Mouse (Mus musculus): ENCODE results near the gene Gpr137. TPM values are rescaled to one million over a fixed set of nuclear protein-coding genes. Genes with fewer than 3 reads are reported as not detected.

Gpr137 gene
- polyA plus RNA-seq, 1 experiment from 2014 or later = 26.9 TPM

DNA sequence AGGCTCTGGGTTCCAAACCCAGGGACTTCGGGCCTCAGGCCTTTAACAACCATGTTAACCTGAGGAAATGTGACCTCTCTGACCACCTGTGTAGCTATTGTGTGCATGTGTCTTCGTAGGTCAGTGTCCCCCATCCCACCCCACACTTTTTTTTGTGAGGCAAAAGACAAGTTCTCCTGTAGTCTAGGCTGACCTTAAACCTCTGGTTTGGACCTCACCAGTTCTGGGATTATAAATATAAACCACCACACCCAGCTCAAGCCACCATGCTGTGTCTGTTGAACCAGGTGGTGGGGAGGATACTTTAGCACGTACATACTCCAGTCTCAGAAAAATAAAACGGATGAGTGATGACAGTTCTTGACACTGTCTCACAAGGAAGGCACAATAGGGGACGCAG is 7.7 kb upstream of the Gpr137 start:
- peak overlapping the region; percentile 70 for H3K4me3 ChIP-seq
- no peaks in the 10 kb centered on the region for H3K27me3 ChIP-seq (replicated peaks; ENCODE audit: low read depth, poor library complexity, severe bottlenecking)
- H3K36me3 ChIP-seq (replicated peaks) = peaks cover 36% of the 10 kb centered on the region
- H3K4me1 ChIP-seq = peaks cover 32% of the 10 kb centered on the region
- WGBS = 65% methylated on average over 5 of the region's 5 CpGs
- H3K9me3 ChIP-seq = no peaks in the 10 kb centered on the region
- peak overlapping the region; percentile 93 for H3K27ac ChIP-seq (replicated peaks)
- DNase-seq (ENCODE audit: low spot score) = no peak

DNA sequence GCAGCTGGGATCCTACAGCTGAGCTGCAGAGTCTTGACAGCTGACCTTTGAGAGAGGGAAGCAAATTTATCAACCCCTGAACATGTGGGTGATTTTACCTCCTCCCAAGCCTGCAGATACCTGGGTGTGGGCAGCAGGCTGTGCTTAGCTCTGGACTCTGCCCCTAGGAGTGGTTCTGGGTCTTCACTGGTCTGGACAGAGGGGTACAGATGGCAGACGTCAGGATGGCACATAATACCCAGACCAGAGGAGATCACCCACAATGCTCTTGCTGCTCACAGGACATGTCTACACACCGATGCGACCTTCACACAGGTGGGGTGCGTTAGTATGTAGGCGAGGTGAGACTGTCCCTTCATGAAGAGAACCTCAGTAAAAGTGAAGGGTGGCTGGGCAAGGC is 7.3 kb upstream of the Gpr137 start:
- peaks cover 35% of the 10 kb centered on the region for H3K36me3 ChIP-seq (replicated peaks)
- H3K27ac ChIP-seq (replicated peaks) = peak overlapping the region; percentile 93
- H3K4me1 ChIP-seq = peaks cover 32% of the 10 kb centered on the region
- DNase-seq (ENCODE audit: low spot score) = no peak
- H3K27me3 ChIP-seq (replicated peaks; ENCODE audit: low read depth, poor library complexity, severe bottlenecking) = no peaks in the 10 kb centered on the region
- peak overlapping the region; percentile 70 for H3K4me3 ChIP-seq
- no peaks in the 10 kb centered on the region for H3K9me3 ChIP-seq
- 92% methylated on average over 5 of the region's 5 CpGs for WGBS

DNA sequence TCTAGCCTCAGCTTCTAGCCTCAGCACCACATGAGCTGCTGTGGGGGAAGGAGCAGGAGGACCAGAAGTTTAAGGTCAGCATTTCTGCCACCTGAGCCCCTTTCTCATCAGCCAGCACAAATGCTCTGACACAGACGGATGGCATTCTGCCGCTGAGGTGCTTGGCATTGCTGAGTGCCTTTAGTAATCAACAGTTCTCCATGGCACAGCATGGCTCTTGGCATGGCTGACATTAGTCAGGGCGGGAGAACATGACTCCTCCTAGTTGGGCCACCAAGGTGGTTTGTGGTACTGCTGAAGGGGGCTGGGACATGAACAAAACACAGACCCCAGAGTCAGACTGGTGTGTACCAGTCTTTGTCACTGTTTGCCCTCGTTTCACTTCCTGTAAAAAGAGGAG is 5.9 kb upstream of the Gpr137 start:
- Histone ChIP-seq H3K4me3 (no peak overlapping the region), H3K27me3 (replicated peaks; ENCODE audit: low read depth, poor library complexity, severe bottlenecking) (no peaks in the 10 kb centered on the region), H3K4me1 (peaks cover 32% of the 10 kb centered on the region), H3K9me3 (no peaks in the 10 kb centered on the region), H3K36me3 (replicated peaks) (peaks cover 24% of the 10 kb centered on the region), H3K27ac (replicated peaks) (no peak overlapping the region)
- 83% methylated on average over 4 of the region's 4 CpGs for WGBS
- DNase-seq (ENCODE audit: low spot score) = no peak

DNA sequence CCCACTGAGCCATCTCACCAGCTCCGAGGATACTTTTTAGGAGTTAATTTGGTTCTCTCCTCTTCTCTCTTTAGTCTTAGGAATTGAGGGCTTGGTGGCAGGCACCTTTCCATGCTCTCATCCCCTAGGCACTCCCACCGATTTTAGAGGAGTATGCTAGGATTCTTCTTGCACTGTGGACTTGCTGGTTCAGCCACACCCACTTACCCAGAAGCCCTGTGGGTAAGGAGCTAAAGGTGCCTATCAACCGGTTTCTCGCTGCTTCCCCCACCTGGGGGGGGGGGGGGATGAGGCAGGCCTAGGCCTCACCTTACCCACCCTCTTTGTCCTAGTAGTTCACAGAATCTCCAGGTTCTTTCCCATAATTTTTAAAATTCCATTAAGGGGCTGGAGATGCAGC is 5.5 kb upstream of the Gpr137 start:
- 50% methylated on average over 4 of the region's 4 CpGs for WGBS
- H3K27me3 ChIP-seq (replicated peaks; ENCODE audit: low read depth, poor library complexity, severe bottlenecking) = no peaks in the 10 kb centered on the region
- peaks cover 24% of the 10 kb centered on the region for H3K36me3 ChIP-seq (replicated peaks)
- no peak for DNase-seq (ENCODE audit: low spot score)
- no peak overlapping the region for H3K27ac ChIP-seq (replicated peaks)
- H3K4me1 ChIP-seq = peaks cover 32% of the 10 kb centered on the region
- no peaks in the 10 kb centered on the region for H3K9me3 ChIP-seq
- H3K4me3 ChIP-seq = no peak overlapping the region

DNA sequence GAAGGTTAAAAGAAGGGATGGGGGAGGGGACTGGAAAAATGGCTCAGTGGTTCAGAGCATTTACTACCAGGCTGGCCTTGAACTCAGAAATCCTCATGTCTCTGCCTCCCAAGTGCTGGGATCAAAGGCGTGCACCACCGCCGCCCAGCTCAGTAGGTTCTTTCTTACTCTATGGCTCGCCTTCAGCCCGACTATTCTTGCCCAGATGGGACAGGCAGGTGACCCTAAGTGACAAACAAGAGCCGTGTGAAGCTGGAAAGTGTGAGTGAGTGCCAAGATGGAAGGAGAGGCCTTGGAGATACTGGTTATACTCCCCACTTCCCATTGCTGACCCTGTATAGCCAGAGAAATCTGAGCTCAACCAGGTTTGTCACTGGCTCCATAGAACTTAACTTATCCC is 1.4 kb upstream of the Gpr137 start:
- no peak for DNase-seq (ENCODE audit: low spot score)
- H3K36me3 ChIP-seq (replicated peaks) = peaks cover 16% of the 10 kb centered on the region
- no peaks in the 10 kb centered on the region for H3K9me3 ChIP-seq
- peaks cover 12% of the 10 kb centered on the region; the same call in 1 of the 2 replicates for H3K27me3 ChIP-seq (replicated peaks; ENCODE audit: low read depth, poor library complexity, severe bottlenecking)
- 91% methylated on average over 6 of the region's 6 CpGs for WGBS
- no peak overlapping the region for H3K4me3 ChIP-seq
- H3K4me1 ChIP-seq = peaks cover 33% of the 10 kb centered on the region
- H3K27ac ChIP-seq (replicated peaks) = no peak overlapping the region

DNA sequence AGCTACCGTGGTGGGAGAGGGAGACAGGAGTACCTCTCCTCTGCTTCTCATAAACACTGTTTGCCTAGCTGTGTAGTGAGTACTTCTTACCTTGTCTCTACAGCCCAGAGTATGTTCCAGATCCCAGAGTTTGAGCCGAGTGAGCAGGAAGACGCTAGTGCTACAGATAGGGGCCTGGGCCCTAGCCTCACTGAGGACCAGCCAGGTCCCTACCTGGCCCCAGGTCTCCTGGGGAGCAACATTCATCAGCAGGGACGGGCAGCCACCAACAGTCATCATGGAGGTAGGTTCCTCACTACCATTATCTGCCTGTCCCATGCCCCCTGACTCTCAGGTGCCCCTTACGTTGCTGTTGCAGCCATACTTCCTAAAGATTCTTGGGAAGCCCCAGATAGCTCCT is 484 bp upstream of the Gpr137 start:
- H3K4me3 ChIP-seq = peak overlapping the region; percentile 93
- DNase-seq (ENCODE audit: low spot score) = no peak
- WGBS = 28% methylated on average over 5 of the region's 5 CpGs
- H3K36me3 ChIP-seq (replicated peaks) = peaks cover 16% of the 10 kb centered on the region
- no peaks in the 10 kb centered on the region for H3K9me3 ChIP-seq
- H3K4me1 ChIP-seq = peaks cover 33% of the 10 kb centered on the region
- peak overlapping the region; percentile 96 for H3K27ac ChIP-seq (replicated peaks)
- H3K27me3 ChIP-seq (replicated peaks; ENCODE audit: low read depth, poor library complexity, severe bottlenecking) = peaks cover 17% of the 10 kb centered on the region; the same call in 1 of the 2 replicates

DNA sequence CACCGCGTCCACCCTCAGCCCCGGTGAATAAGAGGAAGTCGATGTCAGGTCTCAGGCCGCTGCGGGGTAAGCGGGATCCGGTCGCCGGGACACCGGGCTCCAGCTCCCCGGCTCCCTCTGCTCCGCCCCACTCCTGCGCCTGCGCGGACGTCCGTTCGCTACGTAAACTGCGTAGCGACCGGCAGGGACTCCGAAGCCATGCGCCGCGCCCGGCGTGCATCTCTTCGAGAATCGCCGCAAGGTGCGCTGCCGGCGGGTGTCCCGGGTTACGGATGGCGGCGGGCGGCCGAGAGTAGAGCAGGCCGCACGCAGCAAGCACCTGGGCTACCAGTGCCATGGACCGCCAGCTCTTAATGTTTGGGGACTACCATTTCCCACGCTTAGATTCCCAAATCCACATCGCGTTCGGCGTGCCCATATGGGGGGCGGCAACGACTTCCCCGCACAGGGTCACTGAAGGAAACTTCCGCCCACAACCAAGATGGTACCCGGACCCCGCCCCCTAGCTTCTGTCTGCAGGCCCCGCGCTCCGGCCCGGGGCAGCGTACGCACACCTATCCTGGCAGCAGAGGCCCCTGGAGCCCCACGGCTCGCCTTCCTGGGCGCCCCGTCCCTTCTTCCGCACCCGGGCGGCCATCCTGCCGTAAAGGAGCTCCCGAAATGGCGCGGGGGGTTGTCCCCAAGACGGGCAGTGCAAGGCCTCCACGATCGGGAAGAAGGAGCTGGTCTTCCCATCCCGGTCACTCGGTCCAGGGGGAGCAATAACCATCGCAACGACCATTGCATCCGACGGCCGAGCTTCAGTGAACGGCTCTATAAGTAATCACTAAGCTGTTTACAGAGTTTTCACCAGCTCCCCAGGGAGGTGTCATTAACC is 670 bp downstream of the Gpr137 start, which contains the start of gene Bad:
TSS of gene Bad (plus strand) at position 490 of the 877 bp plus-strand sequence.
- peaks cover 17% of the 10 kb centered on the region; the same call in 1 of the 2 replicates for H3K27me3 ChIP-seq (replicated peaks; ENCODE audit: low read depth, poor library complexity, severe bottlenecking)
- no peaks in the 10 kb centered on the region for H3K9me3 ChIP-seq
- H3K36me3 ChIP-seq (replicated peaks) = peaks cover 16% of the 10 kb centered on the region
- DNase-seq (ENCODE audit: low spot score) = peak; percentile 95
- peak within 1 kb of the TSS; percentile 96 for H3K27ac ChIP-seq (replicated peaks)
- peak within 1 kb of the TSS; percentile 93 for H3K4me3 ChIP-seq
- WGBS = under 1% methylated on average over 83 of the region's 83 CpGs
- peaks cover 33% of the 10 kb centered on the region for H3K4me1 ChIP-seq

DNA sequence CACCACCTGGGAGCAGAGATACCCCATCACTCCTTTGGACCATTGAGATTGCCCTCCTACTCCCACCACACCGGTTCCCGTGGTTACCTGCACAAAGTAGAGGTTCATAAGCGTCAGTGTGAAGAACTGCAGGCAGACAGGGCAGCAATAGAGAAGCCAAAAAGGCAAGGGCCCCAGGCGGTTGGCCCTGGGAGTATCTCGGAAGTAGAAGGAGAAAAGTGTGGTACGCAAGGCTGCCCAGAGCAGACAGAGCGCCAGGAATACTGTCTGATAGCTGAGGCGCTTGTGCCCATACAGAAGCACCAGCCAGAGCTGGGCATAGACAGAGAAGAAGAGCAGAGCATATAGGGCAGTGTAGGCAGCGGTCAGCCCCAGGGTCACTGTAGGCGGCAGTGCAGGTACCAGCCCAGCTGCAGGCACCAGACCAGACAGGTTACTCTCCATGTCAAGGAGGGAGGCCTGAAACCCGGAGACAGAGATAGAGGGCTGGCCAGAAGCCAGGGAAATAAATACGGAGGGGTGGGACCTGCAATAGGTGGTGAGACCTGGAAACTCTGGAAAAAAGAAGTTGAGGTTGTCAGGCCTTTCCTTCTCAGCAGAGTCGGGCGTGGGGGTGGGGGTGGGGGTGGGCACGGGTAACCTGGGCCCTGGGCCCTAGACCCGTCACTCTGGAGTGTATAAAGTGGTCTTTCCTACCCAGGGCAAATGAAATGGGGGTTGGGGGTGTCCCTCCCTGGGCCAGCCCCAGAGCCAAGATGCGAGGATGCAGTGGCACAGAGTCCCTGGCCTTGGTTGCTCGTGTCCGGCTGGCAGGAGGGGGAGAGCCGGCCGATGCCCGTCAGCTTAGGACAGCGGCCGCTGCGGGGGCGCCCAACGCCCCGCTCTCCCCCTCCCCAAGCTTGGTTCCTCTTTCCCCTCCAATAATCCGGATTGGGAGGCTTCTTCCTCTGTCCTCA is 1.6 kb downstream of the Gpr137 start:
- H3K9me3 ChIP-seq = no peaks in the 10 kb centered on the region
- DNase-seq (ENCODE audit: low spot score) = no peak
- 21% methylated on average over 29 of the region's 29 CpGs for WGBS
- peak overlapping the region; percentile 96 for H3K27ac ChIP-seq (replicated peaks)
- peaks cover 25% of the 10 kb centered on the region for H3K27me3 ChIP-seq (replicated peaks; ENCODE audit: low read depth, poor library complexity, severe bottlenecking)
- H3K4me1 ChIP-seq = peaks cover 33% of the 10 kb centered on the region
- peaks cover 10% of the 10 kb centered on the region for H3K36me3 ChIP-seq (replicated peaks)
- peak overlapping the region; percentile 93 for H3K4me3 ChIP-seq

DNA sequence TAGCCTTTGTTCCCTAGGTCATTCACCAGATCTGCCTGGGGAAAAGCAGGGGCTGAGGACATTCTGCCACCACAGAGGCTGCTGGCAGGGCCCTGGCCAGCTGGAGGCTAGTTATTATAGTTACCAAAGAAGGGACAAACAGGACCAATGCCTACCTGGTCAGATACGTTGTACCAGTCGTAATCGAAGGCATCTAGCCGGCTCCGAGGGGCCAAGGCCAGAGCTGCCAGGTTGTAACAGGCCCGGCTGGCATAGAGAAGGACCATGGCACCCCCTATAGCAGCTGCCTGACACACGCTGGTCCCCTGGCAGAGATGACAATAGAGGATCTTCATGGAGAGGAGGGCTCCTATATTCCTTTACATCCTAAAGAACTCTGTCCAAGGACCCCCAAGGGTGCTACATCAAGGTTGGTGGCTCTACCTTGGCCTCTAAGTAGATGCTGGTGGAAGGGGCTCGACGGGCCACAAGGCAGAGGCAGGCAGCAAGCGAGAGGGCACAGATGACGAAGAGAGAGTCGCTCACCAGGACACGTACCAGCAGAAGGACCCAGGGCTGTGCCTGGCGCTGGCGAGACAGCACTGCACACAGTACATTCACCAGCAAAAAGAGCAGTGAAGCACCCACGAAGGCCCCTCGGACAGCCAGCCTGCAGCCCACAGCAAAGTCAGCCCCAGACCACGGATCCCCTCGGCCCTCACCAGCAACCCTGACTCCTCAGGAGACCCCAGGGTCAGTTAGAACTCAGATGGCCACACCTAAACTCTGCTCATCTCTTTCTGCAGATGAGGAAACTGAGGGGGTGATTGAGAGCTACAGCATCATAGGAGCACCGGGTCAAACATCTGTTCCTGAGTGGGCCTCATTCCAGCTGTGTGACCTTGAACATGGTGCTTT is 2.9 kb downstream of the Gpr137 start:
- Histone ChIP-seq H3K4me1 (peaks cover 34% of the 10 kb centered on the region), H3K27ac (replicated peaks) (no peak overlapping the region), H3K36me3 (replicated peaks) (no peaks in the 10 kb centered on the region), H3K27me3 (replicated peaks; ENCODE audit: low read depth, poor library complexity, severe bottlenecking) (peaks cover 38% of the 10 kb centered on the region), H3K4me3 (peak overlapping the region; percentile 93), H3K9me3 (no peaks in the 10 kb centered on the region)
- 88% methylated on average over 20 of the region's 20 CpGs for WGBS
- DNase-seq (ENCODE audit: low spot score) = no peak

DNA sequence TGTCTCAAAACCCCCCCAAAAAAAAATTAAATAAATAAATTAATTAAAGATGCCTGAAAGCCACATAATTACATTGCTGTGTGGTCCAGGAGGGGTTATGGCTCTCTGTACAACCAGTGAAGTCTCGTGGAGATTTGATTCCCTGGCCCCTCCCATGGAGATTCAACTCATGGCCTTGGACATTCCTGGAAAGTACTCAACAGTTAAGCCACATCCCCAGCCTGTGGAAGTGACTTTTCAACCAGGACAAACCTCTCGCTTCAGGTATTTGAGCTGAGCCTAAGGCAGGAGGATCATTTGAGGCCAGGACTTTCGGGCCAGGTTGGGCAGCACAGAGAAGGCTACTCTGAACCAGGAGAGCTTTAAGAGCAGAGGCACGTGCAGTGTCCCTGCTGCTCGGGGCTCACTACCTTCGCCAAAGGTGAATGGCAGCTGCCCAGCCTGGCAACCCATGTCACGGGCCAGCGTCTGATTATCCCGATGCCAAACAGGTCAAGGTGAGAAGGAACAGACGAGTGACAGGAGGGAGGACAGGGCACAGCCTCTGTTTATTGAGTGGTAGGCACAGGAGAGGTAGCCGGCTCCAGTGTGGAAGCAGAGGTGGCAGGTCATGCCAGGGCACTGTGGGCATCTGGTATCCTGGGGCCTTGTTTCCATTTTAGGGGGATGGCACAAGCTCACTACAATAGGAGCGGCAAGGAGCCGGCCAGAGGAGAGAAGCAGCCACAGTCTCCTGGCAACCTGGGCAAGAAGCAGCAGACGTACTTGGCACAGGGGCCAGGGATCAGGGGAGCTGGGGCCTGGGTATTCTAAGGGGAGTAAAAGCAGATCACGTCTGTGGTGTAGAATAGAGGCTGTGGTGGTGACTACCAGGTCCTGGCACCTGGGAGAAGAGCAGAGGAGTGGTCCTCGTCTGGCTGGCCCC is 4.5 kb downstream of the Gpr137 start:
- no peak for DNase-seq (ENCODE audit: low spot score)
- peaks cover 40% of the 10 kb centered on the region for H3K4me1 ChIP-seq
- peaks cover 54% of the 10 kb centered on the region for H3K27me3 ChIP-seq (replicated peaks; ENCODE audit: low read depth, poor library complexity, severe bottlenecking)
- H3K9me3 ChIP-seq = no peaks in the 10 kb centered on the region
- WGBS = 76% methylated on average over 16 of the region's 16 CpGs
- H3K4me3 ChIP-seq = no peak overlapping the region
- no peaks in the 10 kb centered on the region for H3K36me3 ChIP-seq (replicated peaks)
- H3K27ac ChIP-seq (replicated peaks) = no peak overlapping the region

DNA sequence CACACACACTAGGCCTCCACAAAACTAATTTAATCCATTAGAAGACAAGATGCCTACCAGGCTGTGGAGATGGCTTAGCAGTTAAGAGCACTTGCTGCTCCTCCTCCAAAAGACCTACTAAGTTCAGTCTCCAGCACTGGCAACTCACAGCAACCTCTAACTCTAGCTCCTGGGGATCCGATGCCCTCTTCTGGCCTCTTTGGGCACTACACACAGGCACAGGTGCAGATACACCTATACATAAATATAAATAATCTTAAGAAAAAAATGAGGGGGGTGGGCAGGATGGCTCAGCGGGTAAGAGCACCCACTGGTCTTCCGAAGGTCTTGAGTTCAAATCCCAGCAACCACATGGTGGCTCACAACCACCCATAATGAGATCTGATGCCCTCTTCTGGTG is 6.0 kb downstream of the Gpr137 start:
- H3K4me1 ChIP-seq = peaks cover 33% of the 10 kb centered on the region
- WGBS = 21% methylated on average over 3 of the region's 3 CpGs
- DNase-seq (ENCODE audit: low spot score) = no peak
- H3K36me3 ChIP-seq (replicated peaks) = no peaks in the 10 kb centered on the region
- no peaks in the 10 kb centered on the region for H3K9me3 ChIP-seq
- H3K27ac ChIP-seq (replicated peaks) = no peak overlapping the region
- H3K4me3 ChIP-seq = no peak overlapping the region
- H3K27me3 ChIP-seq (replicated peaks; ENCODE audit: low read depth, poor library complexity, severe bottlenecking) = peaks cover 69% of the 10 kb centered on the region
